Mouse (Mus musculus): Measurements from ENCODE around the gene Gng8.

- no peak for TF ChIP-seq CTCF (IDR thresholded peaks at IDR 0.05; ENCODE audit: low read depth, low read length)
- TF ChIP-seq POLR2A (IDR thresholded peaks at IDR 0.05; ENCODE audit: borderline replicate concordance, low read depth, low read length): no peak
Observed at GRCm38 (mm10) chr7:16912360-16912759, 20.8 kb downstream of the Gng8 start.

All from bone marrow macrophage, adult 2 months (primary cell).